Mouse (Mus musculus): ENCODE data around the gene Wls. TPM values are rescaled to one million over a fixed set of nuclear protein-coding genes. Genes with fewer than 3 reads are reported as not detected.

Wls gene
- total RNA-seq, 2 experiments from 2014 or later = 34.8 to 43.1 TPM

DNA sequence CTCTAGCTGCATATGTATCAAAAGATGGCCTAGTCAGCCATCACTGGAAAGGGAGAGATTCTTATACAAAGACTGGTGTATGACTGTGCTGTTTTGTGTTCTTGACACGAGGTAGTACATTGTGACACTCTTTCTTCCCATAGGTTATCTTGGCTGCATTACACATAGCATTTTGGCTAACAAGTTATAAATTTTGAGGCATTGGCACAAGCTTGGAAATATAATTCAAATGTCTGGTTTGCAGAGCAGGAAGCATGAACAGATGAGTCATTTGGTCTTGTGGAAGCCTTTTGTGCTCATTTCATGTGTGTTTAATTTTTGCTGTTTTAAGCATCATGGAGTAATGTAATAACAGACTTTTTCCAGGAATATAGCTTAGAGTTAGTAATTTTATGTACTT is 26.2 kb downstream of the Wls start:
- Histone ChIP-seq H3K4me3 (no peak overlapping the region), H3K27ac (no peak overlapping the region)
- no peak for DNase-seq (ENCODE audit: extremely low spot score in 1 of 2, low spot score in 2 of 2)
- intact Hi-C loops (cut with DNase I) = loop anchor here (5.0 kb wide), 1 partner anchor 203 kb away; no protein-coding TSS in a partner anchor
- TF ChIP-seq CTCF (IDR thresholded peaks at IDR 0.05) = no peak

DNA sequence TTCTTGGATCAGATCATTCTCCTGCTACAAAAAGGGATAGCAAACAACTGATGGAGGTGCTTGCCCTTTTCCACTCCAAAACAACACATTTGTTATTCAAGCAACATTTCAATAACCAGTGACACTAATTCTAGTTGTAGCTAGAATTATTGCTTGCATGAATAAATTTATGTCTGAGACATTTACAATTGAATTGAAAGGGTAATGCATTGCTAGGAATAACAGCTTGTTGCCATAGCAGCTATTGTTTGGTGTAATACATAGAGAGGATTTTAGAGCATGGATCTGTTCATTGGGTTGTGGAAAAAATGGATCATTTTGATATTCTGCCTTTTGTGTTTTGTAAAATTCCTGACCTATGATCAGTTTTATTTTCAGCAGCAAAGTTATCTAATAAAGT is 39.5 kb downstream of the Wls start:
- intact Hi-C loops (cut with DNase I) = no loop called here
- DNase-seq (ENCODE audit: extremely low spot score in 1 of 2, low spot score in 2 of 2) = no peak
- H3K4me3 ChIP-seq = no peak overlapping the region
- no peak overlapping the region for H3K27ac ChIP-seq
- TF ChIP-seq CTCF (IDR thresholded peaks at IDR 0.05) = no peak

DNA sequence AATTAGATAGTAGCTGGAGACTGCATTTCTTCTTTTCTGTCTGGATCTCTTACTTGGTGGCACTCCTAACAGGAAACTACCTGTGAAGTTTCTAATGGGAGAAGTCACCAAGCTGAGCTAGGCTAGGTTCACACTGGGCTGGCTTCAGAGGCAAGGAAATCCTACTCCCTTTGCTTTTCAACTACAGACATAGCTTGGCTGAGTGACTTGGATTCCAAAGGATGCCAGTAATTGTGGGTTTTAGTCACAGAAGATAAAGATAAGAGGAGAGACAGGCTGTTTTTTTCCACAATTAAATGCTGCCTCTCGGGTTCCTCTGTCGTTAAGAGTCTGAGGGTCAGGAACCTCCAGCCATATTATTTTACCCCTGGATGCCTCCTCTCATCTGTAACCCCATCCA is 43.9 kb downstream of the Wls start:
- no peak for TF ChIP-seq CTCF (IDR thresholded peaks at IDR 0.05)
- intact Hi-C loops (cut with DNase I) = loop anchor here (5.0 kb wide), 1 partner anchor 41 kb away; no protein-coding TSS in a partner anchor
- DNase-seq (ENCODE audit: extremely low spot score in 1 of 2, low spot score in 2 of 2) = no peak
- H3K4me3 ChIP-seq = no peak overlapping the region
- no peak overlapping the region for H3K27ac ChIP-seq

- peak overlapping the region; percentile 75 for H3K27ac ChIP-seq
- intact Hi-C loops (cut with DNase I) = loop anchor here (5.0 kb wide), 2 partner anchors 43 to 223 kb away; no protein-coding TSS in a partner anchor
- TF ChIP-seq CTCF (IDR thresholded peaks at IDR 0.05) = no peak
- no peak overlapping the region for H3K4me3 ChIP-seq
- no peak for DNase-seq (ENCODE audit: extremely low spot score in 1 of 2, low spot score in 2 of 2)
These were observed 45.3 kb downstream of the Wls start for GRCm38 (mm10) chr3:159884802-159885201.

- intact Hi-C loops (cut with DNase I) = loop anchor here (5.0 kb wide), 1 partner anchor 223 kb away; no protein-coding TSS in a partner anchor
- DNase-seq (ENCODE audit: extremely low spot score in 1 of 2, low spot score in 2 of 2) = peak; percentile 69 to 75
- H3K27ac ChIP-seq = peak overlapping the region; percentile 75
- H3K4me3 ChIP-seq = no peak overlapping the region
- no peak for TF ChIP-seq CTCF (IDR thresholded peaks at IDR 0.05)
These were observed 45.8 kb downstream of the Wls start for GRCm38 (mm10) chr3:159885271-159885670.

- intact Hi-C loops (cut with DNase I) = loop anchor here (5.0 kb wide), 1 partner anchor 224 kb away; no protein-coding TSS in a partner anchor
- TF ChIP-seq CTCF (IDR thresholded peaks at IDR 0.05) = no peak
- no peak for DNase-seq (ENCODE audit: extremely low spot score in 1 of 2, low spot score in 2 of 2)
- Histone ChIP-seq H3K27ac (peak overlapping the region; percentile 61), H3K4me3 (no peak overlapping the region)
These were observed 46.4 kb downstream of the Wls start for GRCm38 (mm10) chr3:159885781-159886400.

DNA sequence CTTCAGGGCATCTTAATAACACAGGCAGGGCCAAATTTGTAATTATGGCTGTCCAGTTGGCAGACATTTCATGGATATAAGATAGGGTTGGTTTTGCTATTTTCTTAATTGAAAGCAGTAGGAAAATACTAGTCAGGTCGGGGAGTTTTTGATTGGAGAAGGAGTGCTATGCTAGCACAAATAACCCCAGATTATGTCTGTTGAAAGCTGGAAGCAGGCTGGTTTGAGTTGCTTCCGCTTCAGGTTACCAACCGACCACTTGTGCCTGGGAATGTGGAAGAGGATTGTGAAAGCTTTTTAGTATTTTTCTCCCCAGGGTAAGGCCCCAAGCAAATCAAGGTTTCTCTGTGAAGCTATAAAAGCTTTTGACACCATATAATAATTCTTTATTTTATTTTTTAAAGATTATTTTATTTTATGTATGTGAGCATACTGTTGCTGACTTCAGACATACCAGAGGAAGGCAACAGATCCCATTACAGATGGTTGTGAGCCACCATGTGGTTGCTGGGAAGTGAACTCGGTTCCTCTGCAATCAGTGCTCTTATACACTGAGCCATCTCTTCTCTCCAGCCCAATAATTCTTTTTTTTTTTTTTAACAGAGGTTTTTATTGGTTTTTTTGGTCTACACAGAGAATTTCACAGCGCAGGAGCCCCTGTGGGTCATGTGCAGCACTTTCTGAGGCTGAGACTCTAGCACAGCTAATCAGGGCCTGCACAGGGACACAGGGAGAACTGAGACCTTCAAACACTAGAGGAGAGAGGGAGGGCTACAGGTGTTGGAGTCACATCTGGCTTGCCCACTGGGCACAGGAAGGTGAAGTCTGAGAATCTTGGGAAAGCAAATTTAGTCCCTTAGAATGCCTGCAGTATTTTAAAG is 50.9 kb downstream of the Wls start:
- intact Hi-C loops (cut with DNase I) = no loop called here
- TF ChIP-seq CTCF (IDR thresholded peaks at IDR 0.05) = no peak; the same call in 1 of the 2 replicates
- Histone ChIP-seq H3K27ac (no peak overlapping the region), H3K4me3 (no peak overlapping the region)
- DNase-seq (ENCODE audit: extremely low spot score in 1 of 2, low spot score in 2 of 2) = no peak

- no peak for TF ChIP-seq CTCF (IDR thresholded peaks at IDR 0.05)
- intact Hi-C loops (cut with DNase I) = no loop called here
- no peak overlapping the region for H3K4me3 ChIP-seq
- no peak overlapping the region for H3K27ac ChIP-seq
- no peak for DNase-seq (ENCODE audit: extremely low spot score in 1 of 2, low spot score in 2 of 2)
These were observed 51.7 kb downstream of the Wls start for GRCm38 (mm10) chr3:159891057-159891752.

DNA sequence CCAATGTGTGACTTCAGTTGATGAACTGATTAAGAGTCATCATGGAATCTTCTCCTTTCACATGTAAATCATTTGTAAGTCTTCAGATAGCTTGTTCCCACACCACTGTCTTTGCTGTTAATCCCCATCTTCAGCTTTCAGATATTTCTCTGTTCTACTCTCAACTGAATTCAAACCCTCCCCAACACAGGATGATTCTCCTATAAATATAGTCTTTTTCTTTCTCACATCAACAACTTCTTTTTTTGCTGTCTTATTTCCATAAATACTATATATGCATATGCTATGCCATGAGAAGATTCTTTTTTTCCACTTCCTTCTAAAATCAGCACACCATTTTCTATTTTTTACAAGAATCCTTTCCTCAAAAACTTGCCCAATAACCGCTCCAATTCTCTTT is 67.9 kb downstream of the Wls start:
- no peak for TF ChIP-seq CTCF (IDR thresholded peaks at IDR 0.05)
- Histone ChIP-seq H3K27ac (peak overlapping the region; percentile 29; the same call in 1 of the 2 replicates), H3K4me3 (no peak overlapping the region)
- intact Hi-C loops (cut with DNase I) = loop anchor here (5.0 kb wide), 1 partner anchor 175 kb away; no protein-coding TSS in a partner anchor
- no peak for DNase-seq (ENCODE audit: extremely low spot score in 1 of 2, low spot score in 2 of 2)

- intact Hi-C loops (cut with DNase I) = no loop called here
- DNase-seq (ENCODE audit: extremely low spot score in 1 of 2, low spot score in 2 of 2) = no peak
- TF ChIP-seq CTCF (IDR thresholded peaks at IDR 0.05) = no peak
- no peak overlapping the region for H3K4me3 ChIP-seq
- H3K27ac ChIP-seq = no peak overlapping the region
These were observed 78.0 kb downstream of the Wls start for GRCm38 (mm10) chr3:159917328-159918090.

Other genes with a start within 250 kb of the Wls start
- gene Rpe65, start 240.5 kb upstream of the Wls start, total RNA-seq (2021) = under 1 TPM; 0.70 to 0.96 TPM

Measured in left cerebral cortex, adult 2 months (tissue).